Mouse (Mus musculus) liver, postnatal 0 days (tissue): ENCODE measurements around the gene Adgrl2. TPM values are rescaled to one million over a fixed set of nuclear protein-coding genes. Genes with fewer than 3 reads are reported as not detected.

Experiments
- ATAC-seq: fragments of 200-750 bp; cut with Nextera tagmentation; 2 replicates; pipeline ENCODE4 v1.8.0; 2017; ENCODE audit warnings: mild to moderate bottlenecking, moderate library complexity
- DNase-seq: peaks from one replicate; pipeline ENCODE4 v3.0.0-alpha.2; 2016
- H3K27ac ChIP-seq: fragments of 300-500 bp; sonication (generic); 2 replicates; pipeline ENCODE4 v1.5.1; 2014; ENCODE audit warnings: antibody characterized with exemption, moderate library complexity, mild to moderate bottlenecking, low read depth
- H3K27me3 ChIP-seq: fragments of 300-500 bp; sonication (generic); 2 replicates; pipeline ENCODE4 v1.6.1; 2014; ENCODE audit warnings: low read length, control low read depth, mixed read lengths; ENCODE audit not compliant: insufficient read depth
- H3K36me3 ChIP-seq: fragments of 300-500 bp; sonication (generic); replicated peaks from 2 replicates; pipeline ENCODE4 v1.6.1; 2014; ENCODE audit warnings: mild to moderate bottlenecking, control low read depth, low read length, moderate library complexity, mixed read lengths; ENCODE audit not compliant: insufficient read depth
- H3K4me1 ChIP-seq: fragments of 300-500 bp; sonication (generic); 2 replicates; pipeline ENCODE4 v1.6.1; 2014; ENCODE audit warnings: antibody characterized with exemption, mild to moderate bottlenecking, control low read depth; ENCODE audit not compliant: insufficient read depth
- H3K4me2 ChIP-seq: fragments of 300-500 bp; sonication (generic); 2 replicates; pipeline ENCODE4 v1.6.1; 2014; ENCODE audit warnings: low read depth, mild to moderate bottlenecking, low read length, moderate library complexity, mixed read lengths
- H3K4me3 ChIP-seq: fragments of 300-500 bp; sonication (generic); 2 replicates; pipeline ENCODE4 v1.5.1; 2014; ENCODE audit warnings: low read depth, low read length
- H3K9ac ChIP-seq: fragments of 300-500 bp; sonication (generic); replicated peaks from 2 replicates; pipeline ENCODE4 v1.6.1; 2014; ENCODE audit warnings: mild to moderate bottlenecking, moderate library complexity
- H3K9me3 ChIP-seq: fragments of 300-500 bp; sonication (generic); 2 replicates; pipeline ENCODE4 v1.6.1; 2016; ENCODE audit warnings: mild to moderate bottlenecking, control low read depth, low read length, mixed read lengths
- CTCF ChIP-seq: sonication (generic); IDR thresholded peaks from 2 replicates; pipeline ENCODE4 v1.5.1; 2016; ENCODE audit warnings: antibody characterized with exemption, low read depth
- EP300 ChIP-seq: IDR thresholded peaks from 2 replicates; pipeline ENCODE4 v1.6.1; 2016; ENCODE audit warnings: antibody characterized with exemption, low read depth, mild to moderate bottlenecking
- WGBS: fragments of 180-500 bp; shearing (Covaris S2); extraction: QIAGEN DNeasy Blood & Tissue Kit; methylation state at CpG from one replicate; pipeline ENCODE4 v1.1.7; 2014; ENCODE audit not compliant: insufficient replicate concordance; 5-methylcytosine and 5-hydroxymethylcytosine counted together
- polyA plus RNA-seq: library from polyadenylated mRNA; unstranded; fragments of >200 nt; fragmentation: Nextera tagmentation; extraction: Ambion mirVana; gene quantifications from 2 replicates; pipeline ENCODE4 v1.2.1, GENCODE M21; 2015

The Adgrl2 gene
- polyA plus RNA-seq, 1 experiment from 2014 or later = 9.1 TPM

- no peaks in the 10 kb centered on the region for H3K9me3 ChIP-seq
- no peak overlapping the region for H3K4me3 ChIP-seq
- DNase-seq = no peak
- H3K4me2 ChIP-seq = no peak overlapping the region
- H3K9ac ChIP-seq = no peak overlapping the region
- WGBS = 43% methylated on average over 8 of the region's 8 CpGs
- peak; percentile 31; the same call in 1 of the 2 replicates for ATAC-seq
- H3K27me3 ChIP-seq = no peaks in the 10 kb centered on the region
- no peak overlapping the region for H3K27ac ChIP-seq
- H3K36me3 ChIP-seq = no peaks in the 10 kb centered on the region
- peaks cover 3% of the 10 kb centered on the region for H3K4me1 ChIP-seq
- no peak for TF ChIP-seq EP300
- TF ChIP-seq CTCF = no peak
Observed at GRCm38 (mm10) chr3:149001364-149001763, 11.0 kb upstream of the Adgrl2 start.

GRCm38 (mm10) chr3:148998661-148999060 lies 8.3 kb upstream of the Adgrl2 start:
- ATAC-seq (no peak), DNase-seq (no peak)
- no peak overlapping the region for H3K27ac ChIP-seq
- TF ChIP-seq CTCF = no peak
- TF ChIP-seq EP300 = no peak
- no peak overlapping the region for H3K4me2 ChIP-seq
- H3K9ac ChIP-seq = no peak overlapping the region
- no peaks in the 10 kb centered on the region for H3K36me3 ChIP-seq
- WGBS = 43% methylated on average over 10 of the region's 10 CpGs
- no peaks in the 10 kb centered on the region for H3K9me3 ChIP-seq
- peaks cover 3% of the 10 kb centered on the region for H3K4me1 ChIP-seq
- H3K27me3 ChIP-seq = no peaks in the 10 kb centered on the region
- no peak overlapping the region for H3K4me3 ChIP-seq

- WGBS = 14% methylated on average over 8 of the region's 8 CpGs
- DNase-seq (no peak), ATAC-seq (no peak)
- H3K9ac ChIP-seq = no peak overlapping the region
- peaks cover 16% of the 10 kb centered on the region for H3K27me3 ChIP-seq
- H3K36me3 ChIP-seq = no peaks in the 10 kb centered on the region
- H3K4me3 ChIP-seq = peak overlapping the region; percentile 76; the same call in 1 of the 2 replicates
- TF ChIP-seq EP300 (no peak), CTCF (no peak)
- H3K9me3 ChIP-seq = no peaks in the 10 kb centered on the region
- H3K27ac ChIP-seq = no peak overlapping the region
- peak overlapping the region; percentile 83 for H3K4me2 ChIP-seq
- peaks cover 3% of the 10 kb centered on the region; the same call in 1 of the 2 replicates for H3K4me1 ChIP-seq
Observed at GRCm38 (mm10) chr3:148991056-148991455, 701 bp upstream of the Adgrl2 start.

- H3K4me2 ChIP-seq = peak overlapping the region; percentile 83
- H3K9me3 ChIP-seq = no peaks in the 10 kb centered on the region
- peak; percentile 49 for ATAC-seq
- TF ChIP-seq EP300 = no peak
- TF ChIP-seq CTCF = no peak
- peaks cover 3% of the 10 kb centered on the region; the same call in 1 of the 2 replicates for H3K4me1 ChIP-seq
- DNase-seq = peak; percentile 56
- H3K27ac ChIP-seq = peak overlapping the region; percentile 89
- H3K36me3 ChIP-seq = no peaks in the 10 kb centered on the region
- under 1% methylated on average over 49 of the region's 68 CpGs for WGBS
- peak overlapping the region; percentile 69 for H3K9ac ChIP-seq
- H3K27me3 ChIP-seq = peaks cover 16% of the 10 kb centered on the region
- peak overlapping the region; percentile 76 for H3K4me3 ChIP-seq
Observed at GRCm38 (mm10) chr3:148989818-148990530, 381 bp downstream of the Adgrl2 start.

- peak; percentile 79 for ATAC-seq
- Histone ChIP-seq H3K9me3 (no peaks in the 10 kb centered on the region), H3K36me3 (no peaks in the 10 kb centered on the region), H3K4me3 (peak overlapping the region; percentile 76), H3K27me3 (peaks cover 16% of the 10 kb centered on the region), H3K27ac (peak overlapping the region; percentile 89), H3K9ac (peak overlapping the region; percentile 69), H3K4me1 (peaks cover 3% of the 10 kb centered on the region; the same call in 1 of the 2 replicates), H3K4me2 (peak overlapping the region; percentile 83)
- peak; percentile 77 for DNase-seq
- no peak for TF ChIP-seq CTCF
- no peak for TF ChIP-seq EP300
- under 1% methylated on average over 60 of the region's 75 CpGs for WGBS
Observed at GRCm38 (mm10) chr3:148988996-148989817, 1.1 kb downstream of the Adgrl2 start.

- ATAC-seq = no peak
- peak overlapping the region; percentile 83 for H3K4me2 ChIP-seq
- H3K27ac ChIP-seq = peak overlapping the region; percentile 89
- H3K4me3 ChIP-seq = peak overlapping the region; percentile 76
- peak overlapping the region; percentile 69 for H3K9ac ChIP-seq
- peak; percentile 51 for DNase-seq
- 2% methylated on average over 57 of the region's 84 CpGs for WGBS
- H3K36me3 ChIP-seq = no peaks in the 10 kb centered on the region
- TF ChIP-seq EP300 (no peak), CTCF (no peak)
- H3K4me1 ChIP-seq = peaks cover 8% of the 10 kb centered on the region
- no peaks in the 10 kb centered on the region for H3K9me3 ChIP-seq
- peaks cover 16% of the 10 kb centered on the region for H3K27me3 ChIP-seq
Observed at GRCm38 (mm10) chr3:148988293-148988995, 1.9 kb downstream of the Adgrl2 start.
